Mouse (Mus musculus) thymus, adult 2 months (tissue): ENCODE data around the gene Cd55.

ENCODE experiments used
- CTCF ChIP-seq: fragments of 200-500 bp; IDR thresholded peaks from 2 replicates; pipeline ENCODE4 v1.5.1; 2012; ENCODE audit warnings: mild to moderate bottlenecking, control low read depth, low read length, moderate library complexity, borderline replicate concordance; ENCODE audit not compliant: control insufficient read depth, poor library complexity, insufficient read depth; ENCODE audit errors: extremely low read depth
- POLR2A ChIP-seq: fragments of 200-500 bp; IDR thresholded peaks from 2 replicates; pipeline ENCODE4 v1.6.1; 2012; ENCODE audit warnings: mild to moderate bottlenecking, low read length, control low read depth, moderate library complexity; ENCODE audit not compliant: control insufficient read depth, poor library complexity, insufficient read depth; ENCODE audit errors: extremely low read depth

DNA sequence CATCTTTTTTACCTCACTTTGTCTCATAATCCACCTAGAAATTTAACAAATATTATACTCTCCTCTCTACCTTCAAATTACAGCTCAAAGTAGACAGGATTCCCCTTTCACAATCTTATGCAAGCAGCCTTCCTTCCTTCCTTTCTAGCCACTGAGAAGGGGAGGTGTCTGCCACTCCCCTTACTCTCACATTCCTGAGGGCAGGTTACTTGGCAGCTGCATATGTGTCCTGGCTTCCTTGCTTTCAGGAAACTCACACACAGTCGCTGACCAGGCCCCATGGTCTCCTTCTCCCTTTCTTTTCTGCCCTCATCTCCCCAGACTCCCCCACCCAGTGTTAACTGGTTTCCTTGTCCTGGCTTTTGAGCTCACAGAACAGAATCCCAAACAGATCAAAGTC lies 11.7 kb upstream of the Cd55 start:
- TF ChIP-seq CTCF (no peak), POLR2A (no peak)
